Mouse (Mus musculus) T-cell, adult 2 months (primary cell): ENCODE measurements at regions not wholly inside any gene's neighbourhood (a gene's known extent, or its start where the extent isn't known, plus 50 kb on each side); places are given as distances from the start of the nearest gene placed in this dataset.
A peak's percentile ranks its signal among the peaks of the same experiment; 100 is the strongest.

Experiments
- DNase-seq: peaks from one replicate; pipeline ENCODE4 v3.0.0; 2022; ENCODE audit warnings: low spot score

GRCm38 (mm10) chr17:52195804-52196203 lies 362.7 kb upstream of the Satb1 start:
- no peak for DNase-seq

DNA sequence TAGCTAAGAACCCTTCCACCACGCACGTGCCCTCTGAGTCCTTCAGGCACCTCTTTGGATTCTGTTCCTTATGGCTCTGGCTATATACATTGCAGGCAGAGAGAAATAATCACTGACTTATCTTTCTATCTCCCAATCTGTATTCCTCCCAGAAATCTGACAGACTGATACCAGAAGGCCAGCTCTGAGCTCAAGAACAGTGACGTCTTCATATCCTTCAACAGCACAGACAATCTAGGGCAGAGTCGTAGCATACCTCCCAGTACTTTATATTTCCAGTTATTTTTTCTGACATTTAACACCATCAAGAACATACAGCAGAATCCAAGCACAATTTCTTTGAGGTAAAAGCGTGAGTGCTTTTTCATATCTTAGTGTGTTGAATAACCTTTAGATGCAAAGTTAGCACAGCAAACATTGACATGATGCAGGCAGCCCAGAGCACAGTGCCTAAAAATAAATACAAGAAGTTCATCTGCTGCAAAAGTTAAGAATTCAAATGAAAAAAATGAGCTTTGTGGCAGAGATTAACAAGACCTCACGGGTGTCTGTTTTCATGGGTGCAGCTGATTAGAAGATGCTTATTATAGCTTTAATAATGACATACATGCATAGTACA lies 358.1 kb upstream of the Satb1 start:
- no peak for DNase-seq

DNA sequence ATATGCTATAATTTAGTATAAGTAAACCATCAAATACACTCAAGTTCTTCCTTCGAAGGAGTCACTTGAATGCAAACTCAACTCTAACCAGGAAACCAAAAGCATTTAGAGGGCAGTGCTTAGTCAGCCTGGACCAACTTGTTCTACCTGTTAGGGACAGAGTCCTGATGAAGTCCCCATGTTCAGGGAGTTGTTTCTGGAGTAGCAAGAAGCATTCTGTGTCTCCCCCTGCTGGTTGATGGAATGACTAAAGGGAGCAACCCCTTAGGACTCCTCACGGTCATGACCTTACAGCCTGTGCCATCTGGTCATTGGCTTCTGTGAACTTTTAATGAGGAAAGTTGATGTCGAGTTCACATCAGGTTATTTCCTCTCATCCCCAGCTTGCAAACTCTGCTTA lies 349.6 kb upstream of the Satb1 start:
- DNase-seq, result peak; percentile 80

GRCm38 (mm10) chr17:52177996-52178395 lies 344.9 kb upstream of the Satb1 start:
- DNase-seq, result peak; percentile 68

DNA sequence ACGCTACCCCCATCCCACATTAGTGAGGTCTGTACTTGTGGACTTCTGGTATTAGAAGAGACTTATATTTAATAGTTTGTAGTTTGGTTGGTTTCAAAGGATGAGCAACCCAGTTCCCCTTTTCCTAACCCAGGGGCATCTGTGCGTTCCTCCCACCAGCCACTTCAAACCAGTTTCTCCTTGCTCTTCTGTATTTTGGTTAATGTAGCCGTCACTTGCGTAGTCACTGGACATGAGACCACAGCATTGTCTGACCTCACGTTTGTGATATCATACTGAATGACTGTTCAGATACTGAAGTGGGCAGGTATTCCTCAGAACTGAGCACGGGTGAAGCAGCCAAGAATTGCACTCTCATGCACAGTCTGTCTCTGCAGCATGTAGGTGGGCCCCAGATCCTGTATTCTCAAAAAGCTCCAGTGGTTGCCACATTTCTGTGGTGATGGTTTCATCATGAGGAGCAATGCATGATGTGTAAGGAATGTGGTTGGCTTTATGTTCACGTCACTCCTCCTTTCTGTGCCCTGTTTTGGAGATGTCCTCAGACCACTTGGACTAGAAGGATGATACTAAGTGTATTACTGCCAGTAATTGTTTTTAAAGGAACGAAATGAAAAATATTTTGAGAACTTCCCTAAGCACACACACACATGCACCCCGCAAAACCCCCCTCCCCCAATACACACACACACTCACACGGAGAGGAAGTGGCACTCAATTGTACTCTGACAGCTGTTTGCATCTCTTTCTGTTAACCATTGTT lies 335.2 kb upstream of the Satb1 start:
- DNase-seq, result peak; percentile 77

DNA sequence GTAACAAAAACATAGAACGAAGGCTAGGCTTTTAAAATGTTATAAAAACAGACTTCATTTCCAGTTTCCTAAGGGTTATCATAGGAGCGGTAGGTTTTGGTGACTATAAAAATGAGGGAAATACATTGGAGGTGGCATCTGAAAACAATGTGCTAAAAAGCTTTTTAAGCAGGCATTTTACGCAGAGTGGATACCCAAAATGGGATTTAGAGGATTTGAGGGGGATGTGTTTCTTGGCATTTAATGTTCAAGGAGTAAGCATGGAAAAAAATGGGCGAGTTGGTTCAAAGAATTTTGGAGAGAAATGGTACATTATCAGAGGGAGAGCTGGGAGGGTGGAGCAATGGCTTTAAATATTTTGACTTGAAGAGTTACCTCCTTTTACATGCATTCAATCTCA lies 334.6 kb upstream of the Satb1 start:
- no peak for DNase-seq

- peak; percentile 50 for DNase-seq
Measured at GRCm38 (mm10) chr17:52165891-52166485, 332.9 kb upstream of the Satb1 start.

DNA sequence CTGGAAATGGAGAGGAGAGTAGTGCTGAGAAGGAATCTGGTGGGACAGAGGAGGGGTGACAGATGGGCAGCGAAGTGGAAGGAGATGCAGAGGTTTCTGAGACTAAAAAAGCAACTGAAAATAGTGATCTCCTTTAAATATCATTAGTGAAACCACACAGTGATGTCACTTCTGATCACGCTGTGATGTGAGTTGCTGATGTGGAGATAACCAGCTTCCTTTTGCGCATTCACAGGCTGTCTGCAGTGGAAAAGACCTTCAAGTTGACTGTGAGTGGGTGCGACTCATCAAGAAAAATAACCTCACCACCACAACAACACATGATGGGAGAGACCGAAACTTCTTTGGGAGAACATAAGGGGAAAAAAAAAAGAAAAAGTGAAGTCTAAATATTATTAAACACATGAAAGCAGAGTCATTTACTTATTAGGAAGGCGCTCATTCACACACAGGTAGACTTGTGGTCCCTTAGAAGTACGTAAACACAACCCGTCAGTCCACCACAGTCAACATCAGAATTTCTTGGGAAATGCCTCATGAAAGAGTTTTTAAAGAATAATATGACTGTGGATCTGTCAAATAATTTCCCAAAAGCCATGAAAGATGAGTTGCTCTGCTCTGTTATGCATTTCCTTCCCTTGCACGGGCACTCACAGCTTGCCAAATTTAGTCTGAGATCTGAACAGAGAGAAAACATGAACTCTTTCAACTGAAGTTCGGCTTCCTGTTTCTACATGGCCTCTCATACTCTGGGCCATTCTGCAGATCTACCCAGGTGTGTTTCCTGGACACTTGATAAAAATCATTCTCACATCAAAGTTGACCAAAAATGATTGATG lies 329.7 kb upstream of the Satb1 start:
- DNase-seq, result peak; percentile 93

DNA sequence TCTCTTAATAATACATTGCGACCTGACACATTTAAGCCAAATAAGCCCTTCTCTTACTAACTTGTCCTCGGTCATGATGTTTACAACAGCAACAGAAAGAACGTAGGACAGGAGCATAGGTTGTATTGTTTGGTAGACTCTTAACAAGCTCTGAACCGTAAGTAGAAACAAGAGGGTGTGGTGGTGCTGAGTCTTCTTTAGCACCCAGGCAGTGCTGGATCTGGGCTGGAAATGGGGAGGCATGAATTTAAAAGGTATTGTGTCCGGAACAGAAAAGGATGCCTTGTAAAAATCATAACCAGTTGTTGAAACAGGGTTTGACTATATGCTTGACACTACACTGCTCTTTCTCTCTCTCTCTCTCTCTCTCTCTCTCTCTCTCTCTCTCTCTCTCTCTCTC lies 317.4 kb upstream of the Satb1 start:
- no peak for DNase-seq

- DNase-seq, result no peak
Measured at GRCm38 (mm10) chr17:52149834-52150233, 316.7 kb upstream of the Satb1 start.

GRCm38 (mm10) chr17:52149068-52149467 lies 316.0 kb upstream of the Satb1 start:
- DNase-seq, result peak; percentile 79

GRCm38 (mm10) chr17:52103891-52104290 lies 270.8 kb upstream of the Satb1 start:
- DNase-seq, result no peak

DNA sequence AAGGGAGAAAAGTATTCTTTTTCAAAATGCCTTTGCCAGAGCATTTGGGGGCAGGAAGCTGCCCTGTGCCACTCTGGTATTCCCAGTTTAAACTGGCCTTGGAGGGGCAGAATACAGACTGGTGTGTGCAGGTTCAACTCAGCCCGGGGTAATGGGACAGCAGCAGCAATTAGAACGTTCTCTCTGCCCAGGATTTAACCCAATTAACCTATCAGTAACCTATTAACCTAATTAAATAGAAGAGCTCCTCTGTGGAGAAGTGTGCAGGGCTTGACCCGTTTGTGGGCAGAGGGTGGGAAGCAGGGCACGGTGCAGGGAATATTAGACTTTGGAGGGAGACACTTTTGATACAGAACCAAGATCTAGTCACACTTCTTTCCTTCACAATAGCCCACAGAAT lies 252.7 kb upstream of the Satb1 start:
- no peak for DNase-seq

DNA sequence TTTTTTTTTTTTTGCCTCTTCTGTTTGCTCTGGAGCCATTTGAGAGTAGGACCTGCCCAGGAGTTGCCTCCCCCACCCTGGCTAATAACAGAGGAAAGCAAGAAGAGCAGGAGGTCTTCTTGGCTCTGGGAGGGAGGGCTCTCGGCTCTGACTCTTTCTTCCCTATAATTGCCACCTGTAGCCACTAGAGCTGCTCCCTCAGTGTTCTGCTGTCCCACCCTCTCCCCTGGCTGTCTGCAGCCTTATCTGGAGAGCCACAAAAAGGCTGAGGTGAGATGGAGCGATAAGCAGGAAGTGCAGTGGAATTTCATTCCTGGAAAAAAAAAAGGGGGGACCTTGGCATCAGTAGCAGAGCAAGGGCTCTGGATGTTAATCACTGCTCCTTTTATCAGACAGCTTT lies 251.4 kb upstream of the Satb1 start:
- no peak for DNase-seq

DNA sequence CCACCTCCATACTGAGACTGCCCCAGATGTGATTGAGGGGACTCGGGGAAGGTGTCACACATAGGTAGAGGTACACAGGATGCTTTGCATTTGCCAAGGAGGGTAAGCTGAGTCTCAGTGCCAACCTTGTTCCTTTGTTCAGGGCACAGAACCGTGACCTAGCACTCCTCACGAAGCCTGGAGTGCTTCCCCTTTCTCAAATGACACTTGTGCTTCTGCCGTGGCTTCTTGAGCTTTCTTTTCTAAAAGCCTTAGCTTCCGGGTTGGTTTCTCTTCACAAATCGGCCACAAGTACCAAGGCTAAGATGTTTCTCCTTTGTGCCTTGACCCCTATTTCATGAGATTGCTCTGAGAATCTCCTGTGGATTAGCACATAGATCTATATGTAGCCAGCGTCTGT lies 246.2 kb upstream of the Satb1 start:
- peak; percentile 37 for DNase-seq

GRCm38 (mm10) chr17:52078496-52078895 lies 245.4 kb upstream of the Satb1 start:
- DNase-seq, result no peak

DNA sequence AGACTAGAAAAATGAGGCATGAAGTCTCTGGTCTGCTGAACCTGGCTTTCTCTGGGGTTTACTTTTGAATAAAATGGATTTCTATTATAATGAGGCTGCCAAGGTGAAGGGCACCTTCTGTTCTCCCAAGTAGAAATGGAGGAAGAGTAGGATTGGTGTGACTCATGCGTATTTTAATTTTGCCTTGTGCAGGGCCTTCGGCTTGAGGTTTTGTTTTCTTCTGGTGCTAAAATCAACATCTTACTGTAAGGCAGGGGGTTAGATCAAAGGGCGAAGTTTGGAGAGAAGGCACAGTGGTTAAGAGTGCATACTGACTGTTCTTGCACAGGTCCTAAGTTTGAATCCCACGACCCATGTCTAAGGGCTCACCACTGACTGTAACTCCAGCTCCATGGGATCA lies 244.9 kb upstream of the Satb1 start:
- no peak for DNase-seq

DNA sequence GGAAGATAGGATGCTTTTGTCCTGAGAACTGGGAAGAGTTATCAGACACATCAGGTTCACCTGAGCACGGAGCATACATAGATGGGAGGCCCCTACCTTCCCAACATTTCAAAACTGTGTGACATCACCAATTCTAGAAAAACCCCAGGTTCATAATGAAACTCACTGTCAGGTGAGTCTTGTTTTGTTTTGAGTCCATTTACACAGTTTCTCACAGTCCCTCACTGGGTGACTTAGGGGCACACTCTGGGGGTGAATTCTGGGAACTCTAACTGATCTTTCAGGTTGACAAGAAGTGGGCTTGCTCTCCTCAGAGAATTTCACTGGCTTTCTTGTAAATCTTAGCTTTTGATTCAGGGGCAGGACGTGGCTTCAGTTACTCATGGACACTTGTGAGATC lies 243.7 kb upstream of the Satb1 start:
- DNase-seq, result no peak

DNA sequence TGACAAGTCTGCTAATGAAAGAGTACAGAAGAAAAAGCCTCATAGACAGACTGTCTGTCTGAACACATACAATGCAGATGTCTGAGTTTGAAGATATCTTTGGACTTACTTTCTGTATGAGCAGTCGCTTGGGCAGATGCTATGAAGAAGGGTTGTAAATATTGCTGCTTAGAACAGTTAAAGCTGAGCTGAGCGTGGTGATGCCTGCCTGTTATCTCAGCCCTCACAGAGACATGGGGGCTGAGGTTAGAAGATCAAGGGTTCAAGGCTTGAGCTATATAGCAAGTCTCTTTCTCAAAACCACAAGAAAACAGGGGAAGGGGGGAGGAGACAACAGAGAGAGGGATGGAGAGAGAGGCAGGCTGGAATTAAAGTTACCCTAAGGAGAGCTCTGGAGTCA lies 234.6 kb upstream of the Satb1 start:
- DNase-seq, result no peak

GRCm38 (mm10) chr17:52064618-52065017 lies 231.5 kb upstream of the Satb1 start:
- DNase-seq, result peak; percentile 33

- no peak for DNase-seq
Measured at GRCm38 (mm10) chr17:52063121-52063520, 230.0 kb upstream of the Satb1 start.

GRCm38 (mm10) chr17:52062096-52062665 lies 229.1 kb upstream of the Satb1 start:
- DNase-seq, result peak; percentile 45
